In the genomic region with DNA sequence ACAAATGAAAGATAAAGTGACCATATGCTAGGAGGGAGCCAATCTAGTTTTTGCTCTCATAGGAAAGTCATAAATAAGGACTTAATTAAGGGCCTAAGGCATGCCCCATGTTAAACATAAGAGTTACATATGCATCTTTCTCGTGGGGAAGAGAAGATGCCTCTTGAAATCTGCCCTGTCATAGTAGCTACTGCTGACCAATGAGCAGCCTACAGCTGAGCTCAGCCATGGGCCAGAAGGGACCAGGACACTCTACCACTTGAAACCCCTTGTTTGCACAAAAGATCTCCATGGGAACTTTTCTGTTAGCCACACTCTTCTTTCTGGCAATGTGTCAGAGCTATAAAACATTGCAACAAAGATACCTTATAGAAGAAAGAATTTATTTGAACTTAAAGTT, we compare ENCODE assay signal across 10 mouse cellular contexts. TPM values are rescaled to one million over a fixed set of nuclear protein-coding genes. Genes with fewer than 3 reads are reported as not detected.
DNase-seq lines count a peak whose midpoint lies in the region; ATAC-seq and TF ChIP-seq lines count a peak whose summit lies in the region.
"Had no signal": no experiment of that assay in that cellular context is flagged by ENCODE, and none has a peak within 500 bp of the region (broad histone marks: within the 10 kb centered on the region; RNA-seq: fewer than 3 reads in every experiment).

No protein-coding gene starts in this region.

- H3K4me1 ChIP-seq in heart, embryonic 12.5 days (replicated peaks), result 0 out of 2 replicates have a peak, but pooled peaks cover 3% of the 10 kb centered on the region
- H3K4me1 ChIP-seq in thymus, adult 2 months (replicated peaks; ENCODE audit: control insufficient read depth, insufficient read depth, low read length), result peaks cover 7% of the 10 kb centered on the region
- H3K4me1 ChIP-seq in liver, embryonic 13.5 days (replicated peaks), result peaks cover 61% of the 10 kb centered on the region

- no peak overlapping the region for H3K9ac ChIP-seq in heart, embryonic 12.5 days
- no peak overlapping the region; the same call in 1 of the 2 replicates for H3K9ac ChIP-seq in liver, embryonic 13.5 days

- 45% methylated on average over 1 of the region's 1 CpGs for WGBS in heart, embryonic 12.5 days
- 23% methylated on average over 1 of the region's 1 CpGs for WGBS in thymus, adult 2 months
- 25% methylated on average over 1 of the region's 1 CpGs for WGBS in liver, embryonic 13.5 days (ENCODE audit: insufficient replicate concordance)

- DNase-seq in heart, postnatal 4 days, result no peak
- no peak for DNase-seq in thymus, adult 2 months
- DNase-seq in thymus, postnatal 25 days, result no peak
- DNase-seq in liver, embryonic 13.5 days, result peak; percentile 26
- DNase-seq in left cerebral cortex, postnatal 25 days (ENCODE audit: low spot score in 2 of 2), result no peak
- no peak for DNase-seq in layer of hippocampus, adult 2 months (ENCODE audit: low spot score in 2 of 2)
- DNase-seq in ovary, adult 18-20 months (ENCODE audit: low spot score), result no peak
- DNase-seq: left cerebral cortex, postnatal 4 days had no signal

- peak; percentile 36; the same call in 1 of the 2 replicates for ATAC-seq in heart, embryonic 12.5 days (ENCODE audit: insufficient number of reproducible peaks, low FRiP score)
- peak; percentile 82 for ATAC-seq in liver, embryonic 13.5 days (ENCODE audit: low read depth)
- ATAC-seq: midbrain, embryonic 16.5 days had no signal

- no peaks in the 10 kb centered on the region for H3K9me3 ChIP-seq in heart, embryonic 12.5 days (replicated peaks)
- H3K9me3 ChIP-seq in liver, embryonic 13.5 days (replicated peaks), result no peaks in the 10 kb centered on the region

- no peaks in the 10 kb centered on the region for H3K36me3 ChIP-seq in heart, embryonic 12.5 days
- no peaks in the 10 kb centered on the region for H3K36me3 ChIP-seq in thymus, adult 2 months (ENCODE audit: control insufficient read depth, insufficient read depth, low read length)
- no peaks in the 10 kb centered on the region for H3K36me3 ChIP-seq in liver, embryonic 13.5 days

- intact Hi-C loops in left cerebral cortex, postnatal 25 days (cut with DNase I), result no loop called here

- no peaks in the 10 kb centered on the region for H3K27me3 ChIP-seq in heart, embryonic 12.5 days (replicated peaks)
- no peaks in the 10 kb centered on the region for H3K27me3 ChIP-seq in thymus, adult 2 months (ENCODE audit: control insufficient read depth, insufficient read depth, low read length)
- 0 out of 2 replicates have a peak, but pooled peaks cover under 1% of the 10 kb centered on the region for H3K27me3 ChIP-seq in liver, embryonic 13.5 days

- no peak overlapping the region for H3K4me3 ChIP-seq in heart, embryonic 12.5 days
- H3K4me3 ChIP-seq in thymus, adult 2 months (ENCODE audit: control insufficient read depth, insufficient read depth, low read length), result no peak overlapping the region
- H3K4me3 ChIP-seq in liver, embryonic 13.5 days (replicated peaks), result no peak overlapping the region
- H3K4me3 ChIP-seq in layer of hippocampus, adult 2 months, result no peak overlapping the region

- TF ChIP-seq CTCF in thymus, adult 2 months (IDR thresholded peaks at IDR 0.05; ENCODE audit: borderline replicate concordance, control insufficient read depth, extremely low read depth, insufficient read depth, low read length, poor library complexity), result no peak
- no peak for TF ChIP-seq CTCF in layer of hippocampus, adult 2 months (conservative IDR thresholded peaks at IDR 0.05)

- no peak for TF ChIP-seq POLR2A in thymus, adult 2 months (IDR thresholded peaks at IDR 0.05; ENCODE audit: control insufficient read depth, extremely low read depth, insufficient read depth, low read length, poor library complexity)

- no peak overlapping the region for H3K27ac ChIP-seq in heart, embryonic 12.5 days (ENCODE audit: poor library complexity, severe bottlenecking)
- H3K27ac ChIP-seq in thymus, adult 2 months (ENCODE audit: control insufficient read depth, insufficient read depth, low read length), result peak overlapping the region; percentile 39; the same call in 1 of the 2 replicates
- peak overlapping the region; percentile 81 for H3K27ac ChIP-seq in liver, embryonic 13.5 days
- H3K27ac ChIP-seq in layer of hippocampus, adult 2 months, result no peak overlapping the region

- H3K4me2 ChIP-seq in heart, embryonic 12.5 days, result no peak overlapping the region
- H3K4me2 ChIP-seq in liver, embryonic 13.5 days, result peak overlapping the region; percentile 36

RNA-seq across cellular contexts. Expression of a gene that starts 19.4 kb away (rescaled TPM):
- 1.7 and 2.2 TPM in 2 replicates for polyA plus RNA-seq in heart, embryonic 12.5 days (2016; fragmentation: Nextera tagmentation; extraction: Ambion mirVana)
- total RNA-seq in heart, postnatal 4 days (2021), result 1 to 10 TPM; 4.8 to 5.6 TPM
- 0.53 and 0.57 TPM in 2 replicates for polyA plus RNA-seq in thymus, adult 2 months (2012; rRNA removed)
- polyA plus RNA-seq in liver, embryonic 13.5 days (2015; fragmentation: Nextera tagmentation; extraction: Ambion mirVana), result 2.1 and 2.4 TPM in 2 replicates
- 1 to 10 TPM in 1 of 2 experiments, under 1 TPM in 1; 0.71 to 1.1 TPM for total RNA-seq in left cerebral cortex, postnatal 25 days (2021)
- under 1 TPM; 0.33 to 0.56 TPM for total RNA-seq in layer of hippocampus, adult 2 months (2021)

RNA-seq across cellular contexts. Expression of a gene that starts 46.5 kb away (rescaled TPM):
- polyA plus RNA-seq in heart, embryonic 12.5 days (2016; fragmentation: Nextera tagmentation; extraction: Ambion mirVana), result 15.8 and 16.9 TPM in 2 replicates
- 10 to 100 TPM; 23.2 to 23.8 TPM for total RNA-seq in heart, postnatal 4 days (2021)
- 28.9 and 30.9 TPM in 2 replicates for polyA plus RNA-seq in thymus, adult 2 months (2012; rRNA removed)
- 5.9 and 7.8 TPM in 2 replicates for polyA plus RNA-seq in liver, embryonic 13.5 days (2015; fragmentation: Nextera tagmentation; extraction: Ambion mirVana)
- 10 to 100 TPM; 34.5 to 35.7 TPM for total RNA-seq in left cerebral cortex, postnatal 25 days (2021)
- 10 to 100 TPM; 32.6 to 36.6 TPM for total RNA-seq in layer of hippocampus, adult 2 months (2021)

Comparison
In these comparisons a context has a peak if more than half of its experiments do, and no peak if none do; other contexts are left out.
1. H3K27ac ChIP-seq: peak in thymus, adult 2 months (single experiment) and liver, embryonic 13.5 days (single experiment); none in heart, embryonic 12.5 days (single experiment) and layer of hippocampus, adult 2 months (single experiment).